Mouse (Mus musculus): Measurements from ENCODE around the gene Pex11a.
A peak's percentile ranks its signal among the peaks of the same experiment; 100 is the strongest.
"Not testable (repeated sequence)": the region's sequence is repeated elsewhere in the genome, so short reads cannot be mapped to it uniquely, and the experiment has no call there.

Pex11a gene

DNA sequence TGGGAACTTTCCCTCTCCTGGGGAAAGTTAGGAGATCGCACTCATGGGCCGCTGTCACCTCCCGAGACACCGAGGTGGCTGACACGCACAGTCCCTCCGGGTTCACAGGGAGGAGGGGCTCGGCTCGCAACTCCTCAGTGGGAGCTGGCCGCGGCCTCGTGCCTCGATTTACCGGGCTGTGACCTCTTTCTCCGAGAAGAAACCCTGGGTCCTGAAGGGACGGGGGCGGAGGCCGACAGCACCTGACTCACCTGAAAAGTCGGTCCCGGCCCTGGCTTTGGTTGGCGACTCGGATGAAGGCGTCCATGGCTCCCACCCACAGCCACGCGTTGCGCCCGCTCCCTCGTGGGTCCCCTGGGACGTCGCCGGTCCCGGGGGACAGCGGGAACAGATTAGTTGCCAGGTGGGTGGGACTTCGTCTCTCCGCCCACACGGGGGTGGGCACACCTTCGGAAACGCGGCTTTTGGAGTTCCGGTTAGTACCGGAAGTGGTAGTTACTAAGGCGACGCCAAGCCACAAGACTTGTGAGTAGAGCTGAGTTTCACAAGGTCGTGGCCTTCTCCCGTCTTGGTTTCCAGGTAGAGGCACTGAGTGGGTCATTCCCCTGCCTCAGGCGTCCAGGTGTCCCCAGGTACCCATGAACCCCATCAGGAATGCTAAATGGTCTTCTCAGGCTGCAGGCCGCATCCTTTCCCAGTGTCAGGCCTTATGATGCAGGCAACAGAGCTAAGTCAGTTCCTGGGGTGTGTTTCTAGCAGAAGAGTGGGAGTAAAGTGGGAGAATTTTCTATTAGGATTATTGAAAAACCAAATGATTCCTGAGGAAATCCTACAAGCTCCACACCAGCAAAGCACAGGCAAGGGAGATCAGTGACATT is at the start of gene Pex11a, which contains the start of gene Wdr93:
Gene Pex11a (minus strand): TSS at position 473 of the 878 bp plus-strand sequence.
Gene Wdr93 (plus strand): TSS at position 505 of the 878 bp plus-strand sequence.
- DNase-seq (ENCODE audit: low spot score), result peak; percentile 84

DNA sequence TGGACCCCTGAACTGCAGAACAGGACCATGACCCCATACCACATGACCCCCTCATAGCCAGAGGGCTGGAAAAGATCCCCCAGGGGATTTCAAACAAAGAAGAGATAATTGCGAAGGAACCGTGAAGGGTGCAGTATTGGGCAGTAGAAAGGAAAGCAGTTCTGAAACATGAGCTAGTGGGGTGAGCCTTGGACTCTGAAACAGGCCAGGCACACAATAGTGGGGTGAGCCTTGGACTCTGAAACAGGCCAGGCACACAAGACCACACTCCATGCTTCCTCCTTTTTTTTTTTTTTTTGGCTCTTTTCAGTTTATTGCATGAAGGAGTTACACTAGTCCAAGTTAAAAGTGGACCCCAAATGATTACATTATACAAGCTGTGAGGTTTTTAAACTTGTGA is 46.9 kb upstream of the Pex11a start:
- DNase-seq (ENCODE audit: low spot score), result not testable (repeated sequence)

DNA sequence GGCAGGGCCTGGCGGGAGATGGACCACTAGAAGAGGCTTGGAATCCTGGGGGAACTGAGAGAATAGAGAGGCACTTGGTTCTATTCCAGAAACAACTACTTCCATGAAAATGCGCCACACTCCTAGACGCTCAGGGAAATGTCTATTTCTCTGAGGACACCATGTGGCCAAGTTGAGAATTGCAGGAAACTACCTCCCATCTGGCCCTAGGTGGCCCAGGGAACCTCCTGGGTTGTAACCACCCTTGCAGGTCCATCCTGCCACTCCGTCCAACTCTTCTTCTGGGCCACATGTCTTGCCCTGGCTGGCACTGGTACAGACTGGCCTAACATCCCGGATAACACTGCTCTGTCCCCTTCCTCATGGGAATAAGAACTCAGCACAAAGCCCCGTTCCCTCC is 43.4 kb upstream of the Pex11a start:
- DNase-seq (ENCODE audit: low spot score), result peak; percentile 15

DNA sequence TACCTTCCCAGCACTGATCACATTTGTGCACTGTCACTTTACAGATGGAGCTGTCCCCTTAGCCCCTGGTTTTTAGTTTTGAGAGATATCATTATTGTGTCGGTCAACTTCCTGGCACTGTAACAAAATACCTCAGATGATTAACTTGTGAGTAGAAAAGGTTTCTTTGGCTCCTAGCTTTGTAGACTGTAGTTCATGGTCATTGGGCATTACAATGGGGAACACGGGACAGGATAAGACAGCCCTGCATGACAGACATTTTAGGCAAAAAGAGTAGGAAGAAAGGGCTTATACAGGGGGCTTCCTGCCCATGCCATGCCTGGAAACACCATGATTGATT is 39.6 kb upstream of the Pex11a start:
- no peak for DNase-seq (ENCODE audit: low spot score)

DNA sequence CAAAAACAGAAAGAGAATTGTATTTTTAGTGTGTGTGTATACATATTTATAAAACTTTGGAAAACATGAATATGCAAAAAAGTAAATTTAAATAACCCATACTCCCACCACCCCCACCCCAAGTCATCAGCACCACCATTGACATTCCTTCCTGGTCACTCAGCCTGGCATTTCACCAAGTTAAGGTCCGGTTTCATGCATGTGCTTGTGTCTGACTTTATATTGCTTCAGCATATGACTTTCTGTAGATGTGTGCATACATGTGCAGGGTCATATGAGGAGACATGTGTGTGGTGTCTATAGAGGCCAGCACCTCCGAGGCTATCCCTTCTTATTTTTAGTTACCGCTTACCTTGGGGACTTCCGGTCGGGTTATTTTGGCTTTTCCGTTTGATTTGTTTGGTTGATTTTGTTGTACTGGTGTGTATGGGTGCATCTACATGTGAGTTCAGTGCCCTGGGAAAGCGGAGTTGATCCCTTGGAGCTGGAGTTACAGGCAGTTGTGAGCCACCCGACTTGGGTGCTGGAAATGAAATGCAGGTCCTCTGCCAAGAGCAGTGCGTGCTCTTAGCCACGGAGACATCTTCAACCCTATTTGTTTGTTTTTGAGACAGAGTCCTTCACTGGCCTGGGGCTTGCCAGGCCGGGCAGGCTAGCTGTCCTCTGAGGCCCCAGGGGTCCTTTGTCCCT is 39.0 kb upstream of the Pex11a start:
- DNase-seq (ENCODE audit: low spot score), result no peak

DNA sequence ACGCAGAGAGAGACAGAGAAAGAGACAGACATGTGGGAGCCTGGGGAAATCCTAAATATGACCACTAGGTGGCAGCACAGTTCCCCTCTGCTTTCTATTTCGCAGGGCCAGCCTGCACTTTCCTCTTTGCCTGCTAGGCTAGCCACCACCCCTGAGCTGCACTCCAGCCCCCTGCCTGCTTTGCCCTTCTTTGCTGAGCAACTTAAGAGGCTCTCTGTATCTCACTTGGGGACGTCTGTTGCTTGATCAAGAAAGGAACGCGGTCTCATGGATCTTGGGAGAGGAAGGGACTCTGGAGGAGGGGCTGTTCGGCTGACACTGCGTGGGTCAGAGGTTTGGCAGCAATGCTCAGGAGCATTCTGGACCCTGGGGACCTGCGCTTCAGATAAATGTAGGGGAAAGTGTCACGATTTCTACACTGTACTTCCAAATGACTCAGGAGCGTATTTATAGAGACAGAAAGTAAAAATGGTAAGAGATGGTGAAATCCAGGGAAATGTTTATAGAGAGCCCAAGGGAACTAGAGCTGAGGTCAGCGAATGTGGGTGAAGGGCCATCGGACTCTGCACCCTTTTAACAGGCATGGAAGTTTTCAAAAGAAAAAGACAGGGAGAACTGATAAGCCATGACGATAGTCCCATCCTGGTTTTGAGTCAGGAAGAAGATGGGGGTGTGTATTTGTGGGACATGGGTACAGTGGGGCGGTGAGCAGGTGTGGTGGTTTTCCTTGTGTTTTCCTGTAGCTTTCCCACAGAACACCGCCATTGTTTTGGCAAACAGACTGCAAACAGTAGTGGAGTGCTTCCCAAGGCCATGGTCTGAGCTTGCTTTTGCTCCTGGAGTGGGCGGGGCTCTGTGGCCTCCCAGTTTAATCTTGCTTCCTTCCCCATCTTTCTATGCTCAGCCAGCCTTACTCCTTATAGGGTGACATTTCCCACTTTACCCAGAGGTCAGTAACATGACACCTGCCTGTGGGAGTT is 38.0 kb upstream of the Pex11a start:
- DNase-seq (ENCODE audit: low spot score), result peak; percentile 48

DNA sequence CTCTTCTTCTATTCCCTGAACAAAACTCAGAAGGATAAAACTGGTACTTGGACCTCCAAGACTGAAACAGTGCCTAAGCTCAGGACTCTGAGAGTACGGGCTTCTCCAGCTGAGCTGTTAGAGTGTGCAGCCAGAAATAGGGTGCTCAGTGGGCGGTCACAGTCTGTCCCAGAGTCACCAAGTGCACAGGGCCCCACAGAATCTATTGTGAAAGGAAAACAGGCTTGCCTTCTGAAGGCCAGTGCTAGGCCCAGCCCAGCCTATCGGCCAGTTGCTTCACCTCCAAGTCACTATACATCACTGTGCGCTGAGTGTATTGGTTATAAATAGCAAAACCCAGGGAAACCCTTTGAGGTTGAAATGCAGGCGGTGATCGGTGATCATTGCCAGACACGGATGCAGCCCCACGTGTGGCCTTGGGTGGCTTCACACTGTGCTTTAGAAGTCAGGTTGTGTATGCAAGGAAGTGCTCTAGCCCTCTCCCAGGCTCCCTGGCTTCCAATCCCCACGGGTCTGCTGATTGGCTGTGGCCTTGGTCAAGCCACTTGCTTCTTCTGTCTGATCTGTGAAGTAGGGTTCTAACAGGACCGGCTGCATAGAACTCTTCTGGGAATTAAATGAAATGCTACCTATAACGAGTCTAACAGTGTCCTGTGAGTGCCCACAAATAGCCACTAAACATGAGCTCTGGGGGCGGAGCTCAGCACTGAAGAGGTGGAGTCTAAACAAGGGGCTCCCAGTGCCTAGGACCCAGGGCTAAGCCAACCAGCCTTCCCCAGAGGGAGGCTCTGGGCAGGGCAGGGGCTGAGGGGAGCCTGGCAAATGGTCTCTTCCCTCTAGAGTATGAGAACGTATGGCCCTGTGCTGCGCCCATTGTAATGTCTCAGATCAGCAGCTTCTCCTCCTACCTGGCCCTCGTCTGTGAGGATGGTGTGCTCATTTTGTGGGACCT is 28.9 kb upstream of the Pex11a start:
- no peak for DNase-seq (ENCODE audit: low spot score)

DNA sequence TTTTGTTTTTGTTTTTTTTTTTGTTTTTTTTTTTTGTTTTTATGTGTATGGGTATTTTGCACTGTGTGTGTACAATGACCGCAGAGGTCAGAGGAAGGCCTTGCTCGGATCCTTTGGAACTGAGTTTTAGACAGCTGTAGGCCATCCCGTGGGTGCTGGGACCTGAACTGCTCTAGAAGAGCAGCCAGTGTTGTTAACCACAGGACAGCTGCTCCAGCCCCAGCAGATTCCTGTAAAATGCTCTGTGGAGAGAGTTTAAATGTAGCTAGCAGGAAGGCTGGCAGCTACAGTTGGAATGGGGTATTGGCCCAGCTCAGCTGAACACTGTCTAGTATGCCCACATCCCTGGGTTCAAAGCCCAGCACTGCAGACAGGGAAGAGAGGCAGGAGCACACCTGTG is 26.7 kb upstream of the Pex11a start:
- no peak for DNase-seq (ENCODE audit: low spot score)

DNA sequence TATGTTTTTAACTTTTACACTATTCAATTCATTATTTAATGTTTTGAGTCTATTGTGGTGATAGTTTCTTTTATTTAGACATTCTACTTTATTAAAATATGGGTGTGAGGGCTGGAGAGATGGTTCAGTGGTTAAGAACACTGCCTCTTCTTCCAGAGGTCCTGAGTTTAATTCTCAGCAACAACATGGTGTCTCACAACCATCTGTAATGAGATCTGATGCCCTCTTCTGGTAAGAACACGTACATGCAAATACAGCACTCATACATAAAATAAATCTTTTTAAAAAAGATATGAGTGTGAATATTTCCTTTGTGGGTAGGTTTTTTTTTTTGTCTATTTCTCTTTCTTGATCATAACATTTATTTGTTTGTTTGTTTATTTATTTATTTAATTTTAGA is 23.1 kb upstream of the Pex11a start:
- no peak for DNase-seq (ENCODE audit: low spot score)

DNA sequence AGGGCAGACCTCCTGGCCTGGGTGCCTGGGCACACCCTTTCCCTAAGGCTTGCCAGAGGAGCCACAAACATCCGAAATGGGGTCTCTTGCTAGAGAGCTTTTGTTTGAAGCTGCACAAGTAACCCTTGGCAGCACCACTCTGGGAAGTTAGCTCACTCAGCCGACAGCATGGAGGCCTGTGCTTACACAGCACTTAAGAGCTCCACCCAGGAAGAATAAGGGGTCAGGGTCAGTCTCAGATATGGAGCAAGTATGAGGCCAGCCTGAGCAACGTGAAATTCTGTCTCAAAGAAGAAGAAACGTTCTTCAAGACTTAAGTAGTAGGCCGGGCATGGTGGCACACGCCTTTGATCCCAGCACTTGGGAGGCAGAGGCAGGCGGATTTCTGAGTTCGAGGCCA is 19.2 kb upstream of the Pex11a start:
- no peak for DNase-seq (ENCODE audit: low spot score)

DNA sequence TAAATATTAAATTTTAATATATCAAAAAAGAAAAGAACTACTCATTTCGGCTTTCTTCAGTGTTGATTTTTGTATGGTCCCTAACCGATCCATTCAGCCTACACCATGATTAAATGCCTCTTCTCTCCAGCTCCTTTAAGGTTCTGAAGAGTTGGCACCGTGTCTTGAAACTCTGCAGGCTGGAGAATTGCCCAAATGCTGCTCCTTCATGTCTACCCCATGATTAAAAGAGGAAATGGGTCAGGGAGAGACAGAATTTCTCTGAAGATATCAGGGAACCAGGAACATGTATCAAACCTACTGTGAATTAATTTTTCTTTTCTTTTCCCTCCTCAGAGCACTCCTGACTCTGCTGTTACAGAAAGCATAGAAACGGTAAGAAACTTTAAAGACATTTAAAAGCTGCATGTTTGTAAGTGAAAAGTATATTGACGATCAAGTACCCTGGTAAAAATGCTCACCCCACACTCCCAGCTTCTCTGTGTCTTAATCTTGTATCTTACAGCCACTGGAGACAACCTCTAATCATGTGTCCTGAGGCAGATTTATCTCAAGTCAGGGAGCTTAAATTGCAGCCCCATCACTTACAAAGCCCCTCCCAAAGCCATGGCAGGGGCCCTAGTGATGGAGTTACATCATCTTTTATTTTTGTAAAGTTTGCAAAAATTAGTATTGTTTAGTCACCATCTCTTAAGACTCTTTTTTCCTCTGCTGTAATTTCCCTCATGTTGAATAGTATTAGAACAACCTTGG is 18.4 kb upstream of the Pex11a start:
- DNase-seq (ENCODE audit: low spot score), result no peak

DNA sequence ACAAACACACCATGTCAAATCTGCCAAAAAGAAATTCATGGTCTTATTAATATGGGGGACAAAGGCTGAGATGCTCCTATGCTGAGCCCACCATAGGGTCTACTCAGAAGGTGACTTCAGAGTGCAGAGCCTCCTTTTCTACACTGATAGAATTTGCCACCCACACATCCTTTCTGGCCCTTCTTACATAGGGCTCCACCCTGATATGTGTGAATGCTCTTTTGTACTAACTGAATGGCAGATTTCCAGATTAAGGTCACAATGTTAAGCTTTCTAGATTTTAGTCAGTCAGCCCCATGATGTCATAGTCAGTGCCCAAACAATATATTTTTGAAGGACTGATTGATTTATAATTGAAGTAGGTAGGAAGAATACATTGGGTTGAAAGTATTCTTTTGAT is 16.8 kb upstream of the Pex11a start:
- no peak for DNase-seq (ENCODE audit: low spot score)

DNA sequence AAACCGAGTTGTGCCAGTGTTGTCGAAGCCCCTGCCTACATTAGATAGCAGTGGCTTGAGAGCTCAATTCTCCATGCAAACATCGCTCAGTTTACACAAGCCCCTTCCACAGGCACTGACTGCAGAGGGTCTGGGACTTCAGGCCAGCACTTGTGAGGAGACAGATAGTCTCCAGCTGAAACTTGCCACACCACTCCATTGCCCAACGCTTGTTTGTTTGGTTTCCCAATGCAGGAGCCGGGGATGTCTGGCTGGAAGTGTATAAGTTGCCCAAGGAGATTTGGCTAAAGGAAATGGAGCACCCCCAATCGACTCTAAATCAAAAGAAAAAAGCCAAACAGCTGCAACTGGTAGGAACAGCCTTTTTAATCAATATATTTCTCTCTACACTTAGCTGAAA is 15.2 kb upstream of the Pex11a start:
- no peak for DNase-seq (ENCODE audit: low spot score)

DNA sequence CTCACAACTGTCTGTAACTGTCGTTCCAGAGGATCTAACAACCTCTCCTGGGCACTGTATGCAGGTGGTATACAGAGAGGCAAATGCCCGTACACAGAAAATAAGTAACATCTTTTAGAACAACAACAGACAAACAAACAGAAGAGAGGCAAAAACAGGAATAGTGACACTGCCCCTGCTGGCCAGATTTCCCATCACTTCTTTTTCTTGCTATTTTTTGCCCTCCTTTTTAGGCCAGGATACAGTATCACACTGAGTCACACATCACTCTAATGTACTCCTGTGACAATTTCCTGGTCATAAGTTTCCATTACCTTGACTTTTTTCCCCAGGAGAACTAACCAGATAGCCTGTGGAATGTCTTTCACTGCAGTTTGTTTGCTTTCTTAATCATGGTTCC is 13.4 kb upstream of the Pex11a start:
- no peak for DNase-seq (ENCODE audit: low spot score)

DNA sequence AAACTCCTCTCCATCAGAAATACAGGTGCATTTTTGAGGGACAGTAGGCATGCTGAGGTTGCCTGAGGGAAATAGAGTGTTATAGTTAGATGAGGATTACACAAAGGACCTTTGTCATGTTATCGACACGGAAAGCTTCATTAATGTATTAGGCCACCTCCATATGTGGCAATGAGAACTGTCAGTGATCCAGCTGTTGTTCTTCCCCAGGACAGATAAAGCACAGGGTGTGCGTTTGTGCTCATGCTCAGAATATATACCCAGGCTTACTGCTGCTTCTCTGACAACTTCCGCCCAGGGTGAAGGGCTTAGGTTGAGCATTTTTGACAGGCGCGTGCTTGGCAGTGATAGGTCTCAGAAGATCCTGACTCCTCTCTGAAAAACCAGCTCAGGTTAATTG is 6.6 kb upstream of the Pex11a start:
- DNase-seq (ENCODE audit: low spot score), result no peak

DNA sequence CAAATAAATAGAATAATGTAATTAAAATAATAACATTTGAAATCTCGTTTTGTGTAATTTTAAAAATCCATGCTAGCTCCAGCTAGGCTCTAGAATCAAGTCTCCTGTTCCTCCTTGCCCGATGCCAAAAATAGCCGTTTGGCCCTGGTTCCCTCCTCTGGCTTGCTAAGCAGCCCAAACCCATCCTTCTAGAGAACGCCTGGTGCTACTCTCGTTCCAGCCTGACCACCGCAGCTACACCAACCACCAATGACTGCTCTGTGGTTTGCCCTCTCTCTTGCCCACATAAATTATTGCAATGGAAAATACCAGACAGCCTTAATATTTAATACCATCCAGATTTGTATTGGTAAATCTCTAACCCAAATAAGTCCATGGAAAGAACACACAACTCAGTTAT is 4.7 kb upstream of the Pex11a start:
- no peak for DNase-seq (ENCODE audit: low spot score)

DNA sequence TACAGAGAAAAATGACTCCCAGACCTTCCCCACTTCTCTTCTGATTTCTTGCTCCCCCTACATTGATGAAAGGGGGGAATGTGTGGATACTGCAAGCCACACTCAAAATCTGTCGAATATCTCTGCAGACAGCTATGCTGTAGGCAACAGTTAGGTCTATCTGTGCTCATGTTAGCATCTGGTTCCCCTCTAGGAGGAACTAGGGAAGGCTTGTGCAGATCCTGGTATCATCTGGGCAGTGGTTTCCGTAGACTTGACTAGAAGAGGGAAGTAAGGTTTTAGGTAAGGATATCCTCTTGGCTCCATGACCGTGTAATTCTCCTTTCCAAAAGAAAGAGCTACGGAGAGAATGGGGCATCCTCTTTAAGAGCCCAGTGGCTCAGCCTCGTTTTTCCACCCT is 1.7 kb upstream of the Pex11a start:
- DNase-seq (ENCODE audit: low spot score), result no peak

DNA sequence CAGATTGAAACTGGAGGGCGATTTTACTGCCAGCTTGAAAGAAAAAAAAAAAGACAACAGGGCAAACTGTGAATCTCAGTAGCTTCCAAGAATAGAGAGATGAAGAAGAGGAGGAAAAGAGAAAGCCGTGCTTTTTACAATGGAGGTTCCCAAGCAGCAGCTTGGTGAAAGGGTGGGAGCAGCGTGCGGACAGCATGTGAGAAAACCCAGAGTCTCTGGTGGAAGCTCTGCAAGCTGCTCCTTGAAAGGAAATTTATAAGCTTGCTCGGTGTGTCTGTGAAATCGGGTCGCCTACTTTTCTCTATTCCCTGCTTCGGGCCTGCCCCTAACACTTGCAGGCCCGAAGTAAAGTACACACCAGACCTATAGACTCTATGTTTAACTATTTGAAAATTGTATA is 1.1 kb upstream of the Pex11a start:
- DNase-seq (ENCODE audit: low spot score), result no peak

DNA sequence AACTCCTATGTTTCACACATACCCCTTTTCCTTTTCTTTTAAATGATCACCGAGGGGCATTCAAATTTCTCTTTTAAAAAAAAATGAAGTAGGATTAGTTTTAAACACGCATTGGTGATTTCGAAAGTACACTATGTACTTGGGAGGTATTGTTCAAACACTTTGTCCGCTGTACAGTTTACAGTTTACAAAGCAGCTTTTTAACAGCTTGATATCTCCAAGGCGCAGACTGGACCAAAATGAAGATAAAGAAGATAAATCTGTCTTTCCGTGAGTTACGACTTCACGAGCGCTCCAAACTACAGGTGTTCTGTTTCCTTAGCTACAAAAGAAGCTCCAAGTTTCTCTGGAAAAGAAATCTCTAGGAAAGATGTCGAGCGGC is 663 bp downstream of the Pex11a start:
- DNase-seq (ENCODE audit: low spot score), result no peak

DNA sequence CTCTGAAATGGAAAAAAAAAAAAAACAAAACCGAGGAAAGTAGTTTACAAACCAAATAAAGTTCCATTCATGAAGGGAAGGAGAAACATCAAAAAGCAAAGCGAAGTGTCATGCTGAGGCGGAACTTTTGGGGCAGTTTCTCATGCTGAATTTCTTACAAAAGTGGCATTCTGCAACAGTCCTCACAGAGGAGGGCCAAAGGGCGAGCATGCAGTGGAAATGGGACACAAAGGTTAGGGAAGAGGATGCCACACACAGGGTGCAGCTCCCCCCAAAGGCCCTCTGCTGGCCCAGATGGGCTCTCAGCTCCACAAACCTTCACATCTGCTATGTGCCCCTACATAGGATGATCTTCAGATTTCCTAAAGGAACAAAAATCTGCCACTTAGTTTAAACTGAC is 2.7 kb downstream of the Pex11a start:
- DNase-seq (ENCODE audit: low spot score), result no peak

DNA sequence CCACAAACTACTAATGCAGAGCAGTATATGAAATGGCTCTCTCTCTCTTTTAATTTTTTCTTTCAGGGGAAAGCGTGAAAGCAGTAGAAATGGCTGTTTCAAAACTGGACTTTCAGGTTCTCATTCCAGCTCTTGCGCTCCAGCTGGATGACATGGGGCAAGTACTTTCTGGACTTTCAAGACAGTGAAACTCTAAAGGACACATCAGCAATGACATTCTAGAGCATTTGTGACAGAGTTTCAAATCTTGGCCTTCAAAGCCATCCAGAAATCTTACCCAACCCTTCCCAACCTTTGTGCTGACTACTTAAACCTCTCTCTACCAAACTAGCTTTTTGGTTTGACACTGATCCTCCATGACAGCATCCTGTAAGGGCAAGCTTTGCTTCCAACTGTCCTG is 4.0 kb downstream of the Pex11a start:
- no peak for DNase-seq (ENCODE audit: low spot score)
